Mouse (Mus musculus): Measurements from ENCODE around the gene Klf3. TPM values are rescaled to one million over a fixed set of nuclear protein-coding genes. Genes with fewer than 3 reads are reported as not detected.

Gene Klf3
- total RNA-seq, 2 experiments from 2014 or later, result 87.3 to 91.7 TPM

DNA sequence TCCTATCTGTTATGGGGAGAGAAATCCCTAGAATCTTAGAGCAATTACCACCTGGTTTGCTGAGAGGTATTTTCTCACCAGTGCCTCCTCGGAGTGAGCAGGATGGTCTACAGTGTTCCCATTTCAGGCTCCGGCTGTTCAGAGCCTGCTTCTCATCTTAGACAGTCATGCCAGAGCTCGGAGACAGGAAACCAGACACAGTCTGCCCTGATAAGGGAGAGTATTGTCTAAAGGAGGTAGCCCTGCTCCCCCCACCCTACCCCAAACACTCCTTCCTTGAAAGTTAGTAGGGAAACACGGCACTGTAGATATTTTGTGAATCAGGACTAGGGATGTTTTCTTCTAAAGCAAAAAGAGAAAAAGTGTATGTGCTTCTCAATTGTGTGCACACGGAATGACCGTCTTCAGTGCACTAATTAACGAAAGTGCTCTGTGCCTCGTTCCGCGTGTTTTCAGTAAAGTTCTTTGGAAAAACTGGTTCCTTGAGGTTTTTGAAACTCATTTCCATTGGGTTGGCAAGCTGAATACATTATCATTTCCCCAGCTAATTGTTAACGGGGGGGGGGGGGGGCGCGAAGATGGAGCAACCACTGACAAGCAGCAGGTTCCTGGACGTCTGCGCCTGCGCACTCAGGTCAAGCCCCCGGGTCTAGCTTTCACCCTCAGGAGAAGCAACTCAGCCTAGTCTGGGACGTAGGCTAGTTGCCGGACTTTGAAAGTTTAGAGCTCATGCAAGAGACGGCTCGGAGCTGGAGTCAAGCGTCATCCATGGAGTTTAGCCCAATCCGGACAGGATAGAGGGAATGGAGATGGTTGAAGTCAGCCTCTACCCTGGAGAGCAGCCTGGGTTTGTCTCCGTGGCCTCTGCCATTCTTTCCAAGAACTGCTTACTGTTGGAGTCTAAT lies 5.2 kb downstream of the Klf3 start:
- DNase-seq (ENCODE audit: low spot score in 2 of 2), result no peak

DNA sequence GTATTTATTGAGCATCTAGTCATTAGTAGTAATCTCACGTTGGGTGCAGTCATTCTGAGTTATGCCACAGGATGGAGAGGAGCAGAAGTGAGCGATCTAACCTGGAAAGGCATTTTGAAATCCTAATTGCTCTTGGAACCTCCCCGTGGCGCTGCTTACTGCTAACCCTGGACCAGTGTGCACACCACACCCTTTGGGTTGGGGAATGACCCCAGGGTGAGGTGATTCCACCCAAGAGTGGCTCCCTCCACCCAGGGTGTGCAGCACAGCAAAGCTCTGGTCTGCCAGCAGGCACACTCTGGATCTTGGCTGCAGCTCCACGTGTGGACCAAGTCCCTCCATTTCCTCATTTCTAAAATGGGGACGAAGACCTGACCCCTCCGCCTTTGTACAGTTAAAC lies 6.1 kb downstream of the Klf3 start:
- no peak for DNase-seq (ENCODE audit: low spot score in 2 of 2)

DNA sequence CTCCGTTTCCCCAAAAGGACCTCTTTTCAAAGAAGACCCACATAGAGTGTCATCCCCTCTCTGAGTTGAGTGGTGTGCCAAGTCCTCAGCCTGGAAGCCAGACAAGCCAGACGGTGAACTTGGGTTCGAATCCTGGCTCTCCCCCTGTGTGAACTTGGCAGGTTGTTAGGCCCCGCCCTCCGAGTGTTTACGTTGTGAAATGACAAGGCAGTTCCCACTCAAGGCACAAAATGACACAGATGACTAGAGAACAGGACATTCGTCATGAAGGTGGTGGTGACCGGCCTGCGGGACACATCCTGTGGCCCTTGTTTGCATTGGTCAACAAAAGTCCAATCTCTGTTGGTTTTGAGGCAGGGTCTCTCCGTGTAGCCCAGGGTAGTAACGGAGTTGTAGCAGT lies 6.7 kb downstream of the Klf3 start:
- DNase-seq (ENCODE audit: low spot score in 2 of 2), result no peak

DNA sequence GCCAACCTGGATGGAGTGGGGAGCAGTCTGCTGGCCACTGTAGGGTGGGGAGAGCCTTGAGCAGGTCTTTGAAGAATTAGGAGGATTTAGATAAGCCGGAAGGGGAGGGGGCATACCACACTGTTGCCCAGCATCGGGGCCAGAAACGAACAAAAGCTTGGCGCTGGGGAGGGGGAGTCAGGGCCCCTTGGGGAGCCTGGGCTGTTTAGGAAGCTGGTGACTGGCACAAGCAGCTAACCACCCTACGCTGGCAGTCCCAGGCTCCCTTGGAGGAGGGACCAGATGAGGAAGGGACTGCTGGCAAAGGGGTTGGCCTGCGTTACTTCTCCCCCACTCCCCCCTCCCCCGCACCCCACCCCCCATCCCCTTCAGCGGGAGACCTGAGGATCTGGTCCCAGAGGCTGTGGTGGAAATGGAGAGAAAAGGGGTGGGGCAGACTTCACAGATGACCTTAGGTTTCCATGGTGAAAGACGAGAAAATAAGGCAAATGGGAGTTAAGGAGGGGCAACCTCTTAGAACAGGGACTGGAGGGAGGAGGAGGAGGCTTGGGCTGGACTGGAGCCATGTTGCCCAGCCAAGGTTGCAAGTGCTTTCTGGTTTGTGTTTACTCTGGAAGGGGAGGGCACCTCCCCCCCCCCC lies 7.8 kb downstream of the Klf3 start:
- no peak for DNase-seq (ENCODE audit: low spot score in 2 of 2)

DNA sequence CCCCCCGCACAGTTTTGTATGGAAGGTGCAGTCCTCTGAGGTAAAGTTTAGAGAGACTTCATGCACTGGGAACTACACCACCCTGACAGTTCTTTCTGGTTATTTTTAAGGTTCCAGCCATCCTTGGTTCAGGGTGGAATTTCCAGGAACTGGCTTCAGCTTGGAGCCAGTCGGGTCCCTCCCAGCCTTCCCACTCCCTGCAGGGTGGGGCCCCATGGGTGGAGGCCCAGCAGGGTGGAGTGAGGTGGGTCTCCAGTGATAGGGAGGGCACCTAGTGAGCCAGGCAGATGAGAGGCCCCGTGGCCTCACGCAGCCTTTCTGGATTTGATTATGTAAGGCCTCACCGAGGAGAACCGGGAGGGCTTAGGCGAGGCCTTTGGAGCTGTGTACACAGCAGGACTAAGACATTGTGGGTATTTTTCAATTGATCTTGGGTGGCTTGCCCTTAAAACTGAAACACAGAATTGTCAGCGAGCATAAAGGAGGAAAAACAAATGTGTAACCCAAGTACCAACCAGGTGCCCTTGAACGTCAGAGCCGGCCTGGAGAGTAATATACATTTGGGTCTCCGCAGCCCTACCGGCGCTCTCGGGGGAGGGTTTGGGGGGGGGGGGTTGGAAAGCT lies 8.4 kb downstream of the Klf3 start:
- DNase-seq (ENCODE audit: low spot score in 2 of 2), result peak; percentile 15 to 37

DNA sequence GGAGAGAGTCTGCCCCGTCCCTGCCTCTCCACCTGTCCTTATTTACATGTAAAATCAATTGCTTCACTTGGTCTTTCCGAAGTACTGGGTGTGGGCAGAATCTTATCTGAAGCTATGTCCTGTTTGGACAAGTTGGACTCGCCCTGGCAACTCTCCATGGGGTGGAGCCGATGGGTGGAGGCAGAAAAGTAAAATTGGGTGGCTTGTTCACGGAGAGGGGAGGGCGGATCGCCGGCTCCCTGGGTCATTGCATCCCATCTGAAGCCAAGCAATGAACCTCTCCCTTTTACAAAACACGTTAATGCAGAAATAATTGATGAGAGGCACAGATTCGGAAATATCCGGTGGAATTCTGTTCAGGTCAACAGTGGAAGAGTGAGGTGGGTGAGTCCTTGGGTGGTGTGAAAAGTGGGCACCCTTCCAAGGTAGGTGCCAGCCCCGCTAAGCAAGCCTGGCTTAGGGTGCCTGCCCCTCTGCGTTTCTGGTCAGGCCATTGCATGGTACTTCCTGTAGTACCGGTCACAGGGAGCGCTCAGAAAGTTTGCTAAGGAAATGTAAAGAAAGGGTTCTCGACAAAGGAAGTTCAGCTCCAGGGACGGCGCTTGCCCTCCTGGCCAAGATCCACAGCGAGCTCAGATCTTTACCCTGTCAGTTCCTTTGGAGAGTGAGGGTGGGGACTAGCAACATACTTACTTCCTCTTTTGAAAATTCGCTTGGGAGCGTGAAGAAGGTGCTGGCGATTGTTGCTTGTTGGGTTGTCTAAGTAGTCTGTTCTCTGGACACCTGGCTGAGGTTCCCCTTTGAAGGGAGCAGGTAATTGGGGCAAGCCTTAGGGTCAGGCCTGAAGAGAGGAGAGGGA lies 9.2 kb downstream of the Klf3 start:
- peak; percentile 28 to 74 for DNase-seq (ENCODE audit: low spot score in 2 of 2)

DNA sequence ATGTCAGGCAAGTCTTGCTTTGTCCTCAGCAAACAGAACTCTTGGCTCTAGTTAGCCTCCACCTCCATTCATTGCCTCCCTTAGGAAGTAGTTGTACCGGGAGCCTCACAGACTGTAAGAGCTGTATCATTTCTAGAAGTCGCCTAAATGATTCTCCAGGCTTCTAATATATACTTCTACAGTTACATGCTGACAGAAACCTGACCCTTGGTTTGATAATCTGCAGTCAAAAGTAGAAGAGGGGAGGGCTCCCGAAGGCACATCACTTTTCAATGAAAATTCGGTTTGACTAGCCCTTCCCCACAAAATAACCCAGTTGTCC lies 9.8 kb downstream of the Klf3 start:
- no peak for DNase-seq (ENCODE audit: low spot score in 2 of 2)

DNA sequence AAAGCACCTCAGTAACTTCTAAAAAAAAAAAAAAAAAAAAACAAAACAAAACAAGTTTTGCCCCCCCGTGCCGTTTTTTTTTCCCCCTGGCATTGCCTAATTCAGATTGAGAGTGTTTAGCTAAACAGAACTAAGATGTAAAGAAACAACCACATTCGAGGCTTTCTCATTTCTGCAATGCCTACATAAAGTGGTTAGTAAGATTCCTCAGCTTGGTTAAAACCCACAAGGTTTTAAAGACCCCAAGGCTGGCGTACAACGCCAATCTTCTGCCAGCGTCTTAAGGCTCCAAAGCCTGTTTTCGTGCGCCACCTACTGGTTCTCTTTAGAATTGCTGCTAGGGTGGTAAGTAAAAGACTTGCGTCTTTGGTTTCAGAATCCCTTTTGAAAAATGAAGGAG lies 10.2 kb downstream of the Klf3 start:
- DNase-seq (ENCODE audit: low spot score in 2 of 2), result peak; percentile 44 to 72

DNA sequence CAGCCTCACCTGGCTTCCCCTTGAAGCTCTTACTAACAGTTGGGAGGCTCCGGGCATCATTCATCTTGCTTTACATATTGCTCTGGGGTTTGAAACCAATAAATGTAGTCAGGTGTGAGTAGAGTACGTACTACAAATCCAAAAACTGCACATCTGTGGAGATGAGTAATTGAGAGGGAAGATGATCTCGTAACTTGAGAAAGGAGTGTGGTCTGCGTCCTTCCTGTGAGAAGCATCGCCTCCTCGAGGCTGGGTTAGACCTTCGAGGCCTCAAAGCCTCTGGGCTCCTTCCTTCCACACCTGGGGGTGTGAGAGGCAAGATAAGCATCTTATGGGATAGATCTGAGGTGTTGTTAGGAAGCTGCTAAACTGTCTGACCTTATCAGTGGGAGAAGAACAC lies 11.2 kb downstream of the Klf3 start:
- DNase-seq (ENCODE audit: low spot score in 2 of 2), result no peak

DNA sequence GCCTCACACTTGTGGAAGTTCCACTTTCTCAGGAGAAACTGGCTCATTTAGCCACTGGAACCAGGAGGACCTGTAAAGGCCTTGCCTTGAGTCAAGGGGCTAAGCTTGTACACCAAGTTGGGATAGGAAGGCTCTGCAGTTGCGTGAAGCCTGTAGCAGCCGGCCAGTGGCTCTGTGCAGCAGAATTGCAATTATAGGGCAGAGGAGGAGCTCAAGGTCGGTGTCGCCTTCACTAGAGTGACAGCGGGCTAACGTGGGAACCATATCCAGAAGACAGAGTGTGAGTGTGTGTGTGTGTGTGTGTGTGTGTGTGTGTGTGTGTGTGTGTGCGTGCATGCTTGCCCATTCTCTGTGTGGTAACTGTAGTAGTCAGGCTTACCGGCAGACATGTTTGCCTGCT lies 12.4 kb downstream of the Klf3 start:
- DNase-seq (ENCODE audit: low spot score in 2 of 2), result no peak

DNA sequence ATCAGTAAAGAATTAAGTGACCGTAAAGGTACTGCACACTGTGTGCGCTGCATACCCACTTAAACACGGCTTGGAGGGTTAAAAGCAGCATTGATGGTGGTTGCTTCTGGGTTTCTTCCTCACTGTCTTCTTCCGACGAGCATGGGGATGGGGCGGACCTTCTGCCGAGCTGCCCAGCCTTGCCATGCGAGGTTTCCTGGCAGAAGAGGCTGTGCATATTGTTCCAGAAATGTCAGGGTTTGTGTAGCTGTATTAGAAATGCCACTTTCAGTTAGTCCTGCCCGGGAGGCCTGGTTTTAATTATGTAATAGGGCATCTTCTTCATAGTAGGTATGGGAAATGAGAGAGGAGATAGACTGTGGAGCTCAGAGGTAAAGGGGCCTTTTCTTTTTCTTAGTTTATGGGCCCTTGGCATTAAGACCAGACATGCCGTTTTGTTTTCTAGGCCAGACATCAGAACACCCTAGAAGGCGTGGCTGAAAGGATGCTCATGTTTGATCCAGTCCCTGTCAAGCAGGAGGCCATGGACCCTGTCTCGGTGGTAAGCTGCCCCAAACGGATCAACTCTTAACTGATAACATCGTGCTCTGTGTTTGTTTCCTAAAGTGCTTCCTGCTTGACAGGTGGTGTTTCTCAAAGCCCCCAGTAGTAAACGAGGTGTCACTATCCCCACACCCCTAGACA lies 13.2 kb downstream of the Klf3 start:
- DNase-seq (ENCODE audit: low spot score in 2 of 2), result no peak

DNA sequence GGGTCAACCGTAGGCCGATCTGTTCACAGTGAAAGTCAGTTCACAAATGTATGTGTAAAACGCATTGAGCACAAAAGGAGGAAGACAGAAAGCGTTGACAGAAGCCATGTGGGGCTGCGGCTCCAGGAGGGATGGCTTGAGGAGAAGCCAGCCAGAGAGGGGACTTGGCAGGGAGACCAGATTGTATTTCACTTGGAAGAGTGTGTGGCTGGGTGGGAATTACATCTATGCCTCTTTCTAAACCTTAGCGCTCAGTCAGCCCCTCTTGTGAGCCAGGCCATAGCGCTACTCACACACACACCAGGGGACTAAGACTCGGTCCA lies 13.7 kb downstream of the Klf3 start:
- no peak for DNase-seq (ENCODE audit: low spot score in 2 of 2)

DNA sequence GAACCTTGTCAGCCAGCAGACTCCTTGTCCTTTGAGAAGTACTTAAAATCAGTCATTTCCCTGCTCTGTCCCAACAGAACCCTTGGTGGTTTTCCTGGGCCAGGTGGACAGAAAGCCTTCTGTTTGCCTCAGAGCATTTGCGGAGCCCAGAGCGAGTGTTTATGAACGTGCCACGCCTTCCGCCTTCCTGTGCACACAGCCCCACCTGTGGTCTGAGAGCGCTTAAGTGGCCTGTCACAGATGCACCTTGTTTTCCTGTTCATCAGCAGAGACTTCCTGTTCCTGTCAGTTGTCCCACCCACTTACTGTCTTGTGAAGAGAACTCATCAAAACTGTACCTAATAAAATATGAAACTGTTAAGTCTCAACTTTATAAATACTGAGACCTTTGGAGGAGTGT lies 16.2 kb downstream of the Klf3 start:
- no peak for DNase-seq (ENCODE audit: low spot score in 2 of 2)

DNA sequence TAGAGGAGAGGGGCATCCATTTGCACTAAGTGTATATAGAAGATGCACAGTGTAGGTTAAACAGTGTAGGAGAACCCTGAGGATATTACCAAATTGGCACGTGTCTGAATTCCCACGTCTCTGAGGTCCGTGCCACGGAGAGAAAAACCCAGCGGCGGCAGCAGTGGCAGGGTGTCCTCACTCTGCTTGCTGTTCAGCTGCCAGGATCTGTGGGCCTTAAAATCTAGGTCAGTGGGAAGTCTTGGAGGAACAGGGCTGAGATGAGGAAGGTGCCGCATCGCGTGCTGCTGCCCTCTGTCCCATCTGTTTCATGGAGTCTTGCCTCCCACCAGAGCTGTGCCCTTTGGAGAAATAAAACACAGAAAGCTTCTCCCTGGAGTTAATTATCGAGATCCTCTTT lies 16.9 kb downstream of the Klf3 start:
- DNase-seq (ENCODE audit: low spot score in 2 of 2), result no peak

DNA sequence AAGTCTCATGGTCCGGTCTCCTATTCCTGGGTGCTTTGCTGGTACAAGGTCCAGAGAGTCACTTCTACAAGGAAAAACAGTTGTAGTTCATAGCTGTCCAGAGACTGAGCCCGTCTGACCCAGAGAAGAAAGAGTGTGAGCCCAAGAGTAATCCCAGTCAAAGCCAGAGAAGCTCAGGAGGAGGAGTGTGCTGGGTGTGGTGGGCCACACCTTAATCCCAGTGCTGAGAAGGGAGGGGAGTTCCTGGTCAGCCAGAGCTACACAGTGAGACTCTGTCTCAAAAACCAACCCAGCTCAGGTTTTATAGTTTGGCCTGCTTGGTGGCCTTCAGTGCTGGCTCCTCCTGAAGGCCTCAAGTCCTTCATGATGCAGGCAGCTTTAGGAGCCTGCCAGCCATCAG lies 18.1 kb downstream of the Klf3 start:
- no peak for DNase-seq (ENCODE audit: low spot score in 2 of 2)

DNA sequence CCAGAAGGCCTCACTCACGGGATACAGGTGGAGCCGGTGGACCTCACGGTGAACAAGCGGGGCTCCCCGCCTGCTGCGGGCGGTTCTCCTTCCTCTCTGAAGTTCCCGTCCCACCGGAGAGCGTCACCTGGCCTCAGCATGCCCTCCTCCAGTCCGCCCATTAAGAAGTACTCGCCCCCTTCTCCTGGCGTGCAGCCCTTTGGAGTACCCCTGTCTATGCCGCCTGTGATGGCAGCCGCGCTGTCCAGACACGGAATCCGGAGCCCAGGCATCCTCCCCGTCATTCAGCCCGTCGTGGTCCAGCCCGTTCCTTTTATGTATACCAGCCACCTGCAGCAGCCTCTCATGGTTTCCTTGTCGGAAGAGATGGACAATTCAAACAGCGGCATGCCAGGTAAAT lies 18.8 kb downstream of the Klf3 start:
- no peak for DNase-seq (ENCODE audit: low spot score in 2 of 2)

DNA sequence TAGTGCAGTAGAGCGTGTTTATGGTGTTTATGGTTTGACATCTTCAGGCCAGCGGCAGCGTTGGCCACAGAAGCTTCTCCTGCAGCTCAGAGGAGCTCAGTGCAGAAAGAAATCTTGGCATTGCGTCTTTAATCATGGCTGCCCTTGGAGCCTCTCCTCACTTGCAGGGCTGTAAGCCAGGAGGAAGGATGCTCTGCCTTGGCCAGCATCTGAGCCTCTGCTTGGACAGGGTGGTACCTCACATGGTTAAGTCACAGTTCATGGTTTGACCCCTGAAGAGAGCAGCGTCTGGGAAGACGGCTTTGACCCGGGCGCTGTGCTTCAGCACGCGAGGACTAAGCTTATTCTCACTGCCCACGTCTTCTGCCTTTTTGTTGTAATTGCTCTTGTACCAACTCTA lies 20.2 kb downstream of the Klf3 start:
- DNase-seq (ENCODE audit: low spot score in 2 of 2), result no peak

DNA sequence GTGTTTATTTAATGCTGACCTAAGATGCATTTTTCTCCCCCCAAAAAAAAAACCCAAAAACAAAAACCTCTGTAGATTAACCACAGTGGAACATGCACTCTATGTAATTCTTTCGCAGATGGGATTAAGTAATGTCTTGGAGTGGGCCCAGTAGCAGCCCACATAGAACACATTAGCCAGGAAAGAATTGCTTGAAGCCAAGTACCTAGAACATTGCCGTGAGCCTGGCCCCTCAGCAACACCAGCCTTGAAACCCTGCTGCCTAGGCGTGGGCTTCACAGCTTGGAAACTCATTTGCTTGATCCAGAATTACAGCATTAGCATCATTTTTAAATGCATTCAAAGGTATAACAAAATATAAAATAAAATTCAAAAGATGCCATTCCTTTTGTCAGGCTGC lies 21.6 kb downstream of the Klf3 start:
- DNase-seq (ENCODE audit: low spot score in 2 of 2), result no peak

DNA sequence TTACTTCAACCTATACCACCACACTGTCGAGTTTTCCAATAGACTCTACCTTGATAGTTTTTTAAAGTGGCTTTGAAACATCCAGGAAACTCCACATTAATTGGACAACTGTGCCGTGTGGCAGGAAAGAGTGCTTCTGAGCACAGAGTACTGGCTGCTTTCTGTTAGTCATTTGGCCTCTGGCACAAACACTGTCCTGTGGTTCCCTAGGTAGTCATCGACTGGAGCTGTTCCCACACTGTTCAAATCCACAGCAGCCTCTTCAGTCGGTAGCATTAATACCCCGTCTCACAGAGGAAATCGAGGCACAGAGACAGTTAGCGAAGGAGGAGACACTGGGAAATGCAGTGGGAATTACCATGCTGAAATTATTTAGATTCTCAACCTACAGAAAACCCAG lies 22.3 kb downstream of the Klf3 start:
- DNase-seq (ENCODE audit: low spot score in 2 of 2), result no peak

DNA sequence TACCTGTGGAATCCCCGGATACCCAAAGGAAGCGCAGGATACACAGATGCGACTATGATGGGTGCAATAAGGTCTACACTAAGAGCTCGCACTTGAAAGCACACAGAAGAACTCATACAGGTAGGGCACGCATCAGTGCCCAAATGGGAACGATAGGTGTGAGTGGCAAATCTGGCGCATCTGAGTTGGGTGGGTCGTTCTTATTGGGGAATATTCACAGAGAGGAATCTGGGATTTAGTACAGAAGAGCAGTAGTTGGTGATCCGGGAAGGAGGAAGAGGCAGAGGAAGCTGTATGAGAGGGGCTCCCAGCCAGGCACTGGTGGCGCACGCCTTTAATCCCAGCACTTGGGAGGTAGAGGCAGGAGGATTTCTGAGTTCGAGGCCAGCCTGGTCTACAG lies 24.0 kb downstream of the Klf3 start:
- DNase-seq (ENCODE audit: low spot score in 2 of 2), result no peak

DNA sequence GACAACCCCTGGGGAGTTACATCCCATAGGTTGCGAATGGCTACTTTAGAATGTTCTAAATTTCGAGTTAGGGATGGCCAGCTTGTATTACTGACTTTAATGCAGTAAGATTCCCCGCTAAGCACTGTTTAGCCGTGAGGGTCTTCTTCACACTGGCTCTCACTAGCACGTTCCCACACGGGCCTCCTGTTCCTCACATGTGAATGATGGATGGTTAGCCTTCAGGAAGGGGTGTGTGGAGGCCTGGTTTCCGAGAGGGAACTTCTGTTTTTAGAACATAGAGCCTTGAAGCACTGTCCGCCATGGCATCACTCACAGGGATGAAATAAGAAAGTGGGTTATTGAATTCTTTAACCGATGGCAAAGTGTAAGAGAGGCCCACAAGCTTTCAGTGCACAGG lies 25.1 kb downstream of the Klf3 start:
- DNase-seq (ENCODE audit: low spot score in 2 of 2), result no peak
